Mouse (Mus musculus): ENCODE measurements around the gene Arxes2.

Arxes2 gene

GRCm38 (mm10) chrX:136043726-136044125 lies 50.1 kb downstream of the Arxes2 start:
- no peak for DNase-seq
